Mouse (Mus musculus) kidney, embryonic 14.5 days (tissue): Measurements from ENCODE around the gene Hs6st2. TPM values are rescaled to one million over a fixed set of nuclear protein-coding genes. Genes with fewer than 3 reads are reported as not detected.

Source experiments
- ATAC-seq: fragments of 200-750 bp; cut with Nextera tagmentation; 2 replicates; pipeline ENCODE4 v1.8.0; 2017; ENCODE audit warnings: moderate number of reproducible peaks, mild to moderate bottlenecking, moderate TSS enrichment, moderate library complexity; ENCODE audit not compliant: low FRiP score, low TSS enrichment
- H3K27ac ChIP-seq: fragments of 300-500 bp; sonication (generic); 2 replicates; pipeline ENCODE4 v1.5.1; 2014; ENCODE audit warnings: low read depth, mild to moderate bottlenecking, low read length, moderate library complexity, mixed read lengths
- H3K27me3 ChIP-seq: fragments of 300-500 bp; sonication (generic); 2 replicates; pipeline ENCODE4 v1.6.1; 2014; ENCODE audit warnings: mild to moderate bottlenecking, low read length; ENCODE audit not compliant: control insufficient read depth, insufficient read depth
- H3K36me3 ChIP-seq: fragments of 300-500 bp; sonication (generic); 2 replicates; pipeline ENCODE4 v1.6.1; 2014; ENCODE audit warnings: low read length, mixed read lengths; ENCODE audit not compliant: control insufficient read depth, insufficient read depth
- H3K4me1 ChIP-seq: fragments of 300-500 bp; sonication (generic); 2 replicates; pipeline ENCODE4 v1.6.1; 2014; ENCODE audit warnings: low read length, mixed read lengths; ENCODE audit not compliant: control insufficient read depth, insufficient read depth
- H3K4me2 ChIP-seq: fragments of 300-500 bp; sonication (generic); replicated peaks from 2 replicates; pipeline ENCODE4 v1.6.1; 2014; ENCODE audit warnings: low read depth, mild to moderate bottlenecking, low read length
- H3K4me3 ChIP-seq: fragments of 300-500 bp; sonication (generic); 2 replicates; pipeline ENCODE4 v1.5.1; 2014; ENCODE audit warnings: mild to moderate bottlenecking, low read length
- H3K9ac ChIP-seq: fragments of 300-500 bp; sonication (generic); 2 replicates; pipeline ENCODE4 v1.6.1; 2014; ENCODE audit warnings: low read depth, mild to moderate bottlenecking, low read length, moderate library complexity
- H3K9me3 ChIP-seq: fragments of 300-500 bp; sonication (generic); 2 replicates; pipeline ENCODE4 v1.6.1; 2016; ENCODE audit warnings: low read length; ENCODE audit not compliant: control insufficient read depth
- WGBS: fragments of 180-500 bp; shearing (Covaris S2); extraction: QIAGEN DNeasy Blood & Tissue Kit; methylation state at CpG from one replicate; pipeline ENCODE4 v1.1.7; 2014; 5-methylcytosine and 5-hydroxymethylcytosine counted together
- polyA plus RNA-seq: library from polyadenylated mRNA; unstranded; fragments of >200 nt; fragmentation: Nextera tagmentation; extraction: Ambion mirVana; gene quantifications from 2 replicates; pipeline ENCODE4 v1.2.1, GENCODE M21; 2014

Hs6st2 gene
- polyA plus RNA-seq, 1 experiment from 2014 or later = 25.3 TPM

DNA sequence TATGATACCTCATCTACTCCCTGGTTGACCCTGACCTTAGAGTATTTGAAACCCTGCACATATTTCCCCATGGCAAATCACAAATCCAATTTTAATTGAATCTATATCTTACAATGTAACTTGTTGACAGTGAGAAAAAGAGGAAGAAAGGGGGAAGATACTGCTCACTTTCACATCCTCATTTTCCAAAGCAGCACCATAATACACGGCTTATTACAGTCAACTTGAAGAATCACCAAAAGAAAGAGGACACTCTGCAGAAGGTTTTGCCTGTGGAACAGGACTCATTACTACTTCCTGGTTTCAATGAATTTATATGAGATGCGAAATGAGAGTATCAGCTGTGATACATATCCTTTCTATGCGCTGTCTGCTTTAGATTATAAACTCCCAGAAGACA, 220.2 kb downstream of the Hs6st2 start:
- Histone ChIP-seq H3K4me3 (no peak overlapping the region), H3K4me1 (no peaks in the 10 kb centered on the region), H3K9me3 (no peaks in the 10 kb centered on the region), H3K27me3 (no peaks in the 10 kb centered on the region; the same call in 1 of the 2 replicates), H3K9ac (no peak overlapping the region), H3K36me3 (no peaks in the 10 kb centered on the region), H3K27ac (no peak overlapping the region), H3K4me2 (no peak overlapping the region)
- WGBS = 91% methylated on average over 3 of the region's 3 CpGs
- no peak for ATAC-seq

DNA sequence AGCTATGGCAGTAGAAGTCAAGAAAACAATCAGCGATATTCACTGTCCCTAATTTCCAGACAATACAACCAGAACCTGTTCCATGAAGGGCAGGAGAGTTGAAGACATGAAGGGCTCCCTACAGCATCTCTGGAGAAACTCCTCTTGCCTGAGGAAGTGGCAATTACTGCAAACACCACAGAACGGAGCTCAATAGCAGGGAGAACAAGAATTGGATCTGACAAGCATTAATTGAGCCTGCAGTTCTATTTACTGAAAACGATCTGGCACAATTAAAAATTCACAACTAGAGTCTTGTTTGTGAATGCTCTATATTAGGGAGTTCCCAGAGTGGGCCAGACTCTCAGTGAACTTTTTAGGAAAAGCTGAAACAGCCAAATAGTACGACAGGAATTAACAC, 238.3 kb downstream of the Hs6st2 start:
- H3K27me3 ChIP-seq = no peaks in the 10 kb centered on the region
- no peak overlapping the region for H3K27ac ChIP-seq
- no peak overlapping the region for H3K4me3 ChIP-seq
- no peak for ATAC-seq
- H3K9ac ChIP-seq = no peak overlapping the region
- no peaks in the 10 kb centered on the region for H3K9me3 ChIP-seq
- H3K4me2 ChIP-seq = no peak overlapping the region
- WGBS = 70% methylated on average over 4 of the region's 4 CpGs
- no peaks in the 10 kb centered on the region for H3K4me1 ChIP-seq
- H3K36me3 ChIP-seq = no peaks in the 10 kb centered on the region

DNA sequence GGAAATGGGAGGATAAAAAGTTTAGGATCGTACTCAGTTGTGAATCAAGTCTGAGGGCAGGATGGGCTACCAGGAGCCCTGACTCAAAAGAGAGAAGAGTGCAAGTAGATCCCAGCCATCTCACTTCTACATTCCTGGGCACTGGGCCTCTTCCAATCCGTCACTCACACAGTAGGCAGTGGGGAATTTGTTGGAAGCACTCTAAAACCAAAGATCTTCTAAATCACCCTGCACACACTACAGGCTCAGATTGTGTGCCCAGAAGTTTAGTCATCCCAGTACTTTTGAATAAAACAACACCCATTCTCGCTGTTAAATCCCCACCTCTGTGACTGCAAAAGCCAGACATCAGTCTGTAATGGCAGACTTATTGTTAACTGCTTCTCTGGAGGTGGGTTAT, 249.9 kb downstream of the Hs6st2 start:
- no peaks in the 10 kb centered on the region for H3K36me3 ChIP-seq
- H3K9ac ChIP-seq = no peak overlapping the region
- 44% methylated on average over 3 of the region's 3 CpGs for WGBS
- H3K9me3 ChIP-seq = no peaks in the 10 kb centered on the region
- no peaks in the 10 kb centered on the region for H3K4me1 ChIP-seq
- H3K27ac ChIP-seq = no peak overlapping the region
- H3K4me3 ChIP-seq = no peak overlapping the region
- H3K4me2 ChIP-seq = no peak overlapping the region
- ATAC-seq = no peak
- no peaks in the 10 kb centered on the region for H3K27me3 ChIP-seq

DNA sequence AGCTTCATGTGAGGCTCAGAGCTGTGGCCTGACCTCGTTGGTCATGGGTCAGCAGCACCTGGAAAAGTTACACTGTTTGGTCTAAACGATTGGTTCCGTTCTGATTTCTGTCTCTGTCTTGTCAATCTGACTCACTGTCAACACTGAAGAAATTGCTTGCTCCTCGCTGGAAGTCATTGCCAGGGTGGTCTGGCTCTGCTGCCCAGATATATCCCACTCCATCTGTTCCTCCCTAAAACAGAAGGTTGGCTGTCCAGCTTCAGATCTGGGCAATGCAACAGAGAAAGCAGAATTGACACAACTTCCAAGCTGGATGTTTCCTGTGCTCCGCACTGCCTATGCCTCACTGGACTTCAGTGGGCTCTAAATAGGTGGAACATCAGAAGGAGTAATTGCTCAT, 256.6 kb downstream of the Hs6st2 start:
- Histone ChIP-seq H3K4me3 (no peak overlapping the region), H3K9ac (no peak overlapping the region), H3K36me3 (no peaks in the 10 kb centered on the region), H3K27ac (no peak overlapping the region), H3K4me2 (no peak overlapping the region), H3K9me3 (no peaks in the 10 kb centered on the region), H3K27me3 (no peaks in the 10 kb centered on the region), H3K4me1 (no peaks in the 10 kb centered on the region)
- WGBS = 70% methylated on average over 5 of the region's 5 CpGs
- no peak for ATAC-seq

DNA sequence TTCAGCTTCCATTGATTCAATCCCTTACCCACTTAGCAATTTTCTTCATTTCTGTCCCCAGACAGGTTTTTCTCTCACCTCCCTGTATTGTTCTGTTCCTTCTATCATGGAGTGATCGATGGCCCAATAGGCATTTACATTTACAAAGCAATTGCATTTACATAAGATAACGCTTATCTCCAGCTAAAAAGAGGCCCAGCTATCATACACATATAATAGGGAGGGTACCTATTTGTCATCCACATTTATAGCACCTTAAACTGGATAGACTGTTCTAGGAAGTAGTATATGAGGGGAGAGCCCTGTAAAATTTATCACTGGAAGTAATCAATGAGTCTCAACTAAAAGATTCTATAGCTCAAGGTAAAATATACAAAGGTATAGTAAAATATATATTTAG, 271.4 kb downstream of the Hs6st2 start:
- no peak overlapping the region for H3K27ac ChIP-seq
- no peaks in the 10 kb centered on the region for H3K36me3 ChIP-seq
- no peak overlapping the region for H3K4me3 ChIP-seq
- no peak overlapping the region for H3K9ac ChIP-seq
- H3K4me2 ChIP-seq = no peak overlapping the region
- no peak for ATAC-seq
- no peaks in the 10 kb centered on the region for H3K9me3 ChIP-seq
- no peaks in the 10 kb centered on the region for H3K4me1 ChIP-seq
- 79% methylated on average over 2 of the region's 2 CpGs for WGBS
- no peaks in the 10 kb centered on the region; the same call in 1 of the 2 replicates for H3K27me3 ChIP-seq

DNA sequence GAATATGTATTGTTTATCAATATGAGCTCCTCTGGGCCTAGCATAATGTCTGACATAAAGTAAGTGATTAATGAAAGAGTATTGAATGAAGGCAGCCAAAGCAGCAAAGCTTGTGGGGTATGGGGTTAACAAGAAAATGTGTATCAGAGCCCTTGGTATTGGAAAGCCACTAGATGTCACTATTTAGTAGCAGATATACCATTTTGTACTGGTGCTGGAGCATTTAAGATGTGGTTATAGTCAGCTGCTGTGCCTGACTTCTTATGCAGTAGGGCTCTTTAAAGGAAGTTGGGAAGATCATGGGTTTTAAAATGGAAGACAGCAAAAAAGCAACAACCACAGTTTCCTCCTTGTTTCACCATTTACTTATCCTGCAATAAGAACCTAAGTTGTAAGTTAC, 284.2 kb downstream of the Hs6st2 start:
- Histone ChIP-seq H3K36me3 (no peaks in the 10 kb centered on the region), H3K4me2 (no peak overlapping the region), H3K27ac (no peak overlapping the region), H3K4me3 (no peak overlapping the region), H3K9me3 (no peaks in the 10 kb centered on the region), H3K4me1 (no peaks in the 10 kb centered on the region), H3K9ac (no peak overlapping the region), H3K27me3 (no peaks in the 10 kb centered on the region)
- no peak for ATAC-seq

DNA sequence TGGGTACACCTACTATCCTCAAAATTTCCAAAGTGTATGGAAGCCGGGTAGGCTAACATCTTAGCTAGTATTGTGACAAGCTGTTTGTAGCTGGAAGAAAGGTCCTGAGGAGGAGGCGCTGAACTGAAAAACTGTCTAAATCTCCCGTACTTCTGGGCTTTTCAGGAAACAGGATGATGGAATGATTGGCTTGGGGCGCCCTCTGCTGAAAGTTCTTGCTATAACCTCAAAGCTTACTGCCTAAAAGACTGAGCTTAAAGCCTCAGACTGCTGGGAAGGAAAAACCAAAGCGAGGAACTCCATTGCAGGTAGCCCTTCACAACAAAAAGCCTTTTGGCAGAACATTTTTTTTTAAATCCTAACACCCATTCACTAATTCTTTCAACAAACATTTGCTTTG, 307.0 kb downstream of the Hs6st2 start:
- ATAC-seq = no peak
- Histone ChIP-seq H3K27me3 (peaks cover 3% of the 10 kb centered on the region; the same call in 1 of the 2 replicates), H3K9ac (no peak overlapping the region), H3K9me3 (no peaks in the 10 kb centered on the region), H3K4me1 (no peaks in the 10 kb centered on the region), H3K36me3 (no peaks in the 10 kb centered on the region), H3K4me2 (no peak overlapping the region), H3K27ac (no peak overlapping the region), H3K4me3 (no peak overlapping the region)
- WGBS = 18% methylated on average over 5 of the region's 5 CpGs

DNA sequence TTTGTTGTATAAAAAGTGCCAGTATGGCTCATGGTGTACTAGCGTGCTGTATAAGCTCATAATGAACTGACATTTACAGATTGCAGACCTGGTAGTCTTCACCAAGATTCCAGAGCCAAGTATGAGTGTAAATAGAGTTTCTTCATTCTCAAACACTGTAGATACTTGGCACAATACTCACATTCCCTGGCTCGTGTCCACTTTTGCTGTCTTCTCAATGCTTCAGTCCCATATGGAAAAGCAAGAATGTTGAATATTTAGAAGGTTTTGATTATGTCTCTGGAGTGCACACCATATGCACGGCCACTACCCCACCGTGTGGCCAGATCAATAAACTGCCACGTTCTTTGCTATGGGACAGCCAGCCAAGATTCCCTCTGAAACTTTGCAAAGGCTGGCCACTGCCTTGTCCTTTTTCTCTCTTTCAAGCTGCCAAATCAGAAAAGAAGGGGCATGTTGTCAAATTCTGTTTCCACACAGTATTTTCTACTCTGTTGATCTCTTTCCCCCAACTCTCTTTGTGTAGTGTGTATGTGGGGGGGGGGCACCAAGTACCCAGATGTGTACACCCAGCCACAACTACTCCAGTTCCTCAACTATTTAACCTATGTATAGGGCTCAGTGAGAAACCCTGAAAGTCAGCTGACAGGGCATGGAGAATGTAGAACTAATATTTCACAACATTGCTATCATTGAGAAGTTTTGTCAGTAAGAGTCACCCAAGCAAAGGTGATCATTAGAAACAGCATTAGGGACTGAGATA, 309.0 kb downstream of the Hs6st2 start:
- 51% methylated on average over 5 of the region's 5 CpGs for WGBS

DNA sequence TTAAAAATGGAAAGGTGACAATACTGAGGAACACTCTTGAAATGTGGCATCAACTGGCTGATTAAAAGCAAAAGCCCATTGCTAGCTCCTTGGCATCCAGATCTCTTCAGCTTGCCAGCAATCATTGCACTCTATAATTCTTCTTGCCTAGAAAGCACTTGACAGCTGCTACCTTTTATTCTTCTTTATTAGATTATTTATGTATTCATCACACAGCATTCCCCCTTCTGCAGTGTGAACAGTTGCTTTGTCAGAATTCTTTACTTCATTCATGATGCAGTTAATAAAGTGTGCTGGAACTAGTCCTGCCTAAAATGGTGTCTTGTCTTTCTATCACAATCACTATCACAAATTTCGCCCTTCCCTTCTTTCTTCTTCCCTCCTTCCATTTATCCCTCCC, 332.0 kb downstream of the Hs6st2 start:
- no peaks in the 10 kb centered on the region for H3K9me3 ChIP-seq
- no peaks in the 10 kb centered on the region for H3K27me3 ChIP-seq
- H3K4me2 ChIP-seq = no peak overlapping the region
- H3K4me3 ChIP-seq = no peak overlapping the region
- H3K9ac ChIP-seq = no peak overlapping the region
- WGBS = 83% methylated on average over 1 of the region's 1 CpGs
- H3K36me3 ChIP-seq = no peaks in the 10 kb centered on the region
- no peaks in the 10 kb centered on the region for H3K4me1 ChIP-seq
- no peak overlapping the region for H3K27ac ChIP-seq
- ATAC-seq = no peak

More for the DNA sequence above, 309.0 kb downstream of the Hs6st2 start:
- no peak overlapping the region for H3K4me2 ChIP-seq
- H3K27ac ChIP-seq = no peak overlapping the region
- no peak for ATAC-seq
- no peak overlapping the region for H3K9ac ChIP-seq
- H3K27me3 ChIP-seq = peaks cover 3% of the 10 kb centered on the region; the same call in 1 of the 2 replicates
- H3K9me3 ChIP-seq = no peaks in the 10 kb centered on the region
- no peak overlapping the region for H3K4me3 ChIP-seq
- H3K36me3 ChIP-seq = no peaks in the 10 kb centered on the region
- no peaks in the 10 kb centered on the region for H3K4me1 ChIP-seq
